Mouse (Mus musculus): Measurements from ENCODE around the gene Tapbp.

GRCm38 (mm10) chr17:33973572-33973971, 57.9 kb downstream of the Tapbp start:
- TF ChIP-seq POLR2A (IDR thresholded peaks at IDR 0.05; ENCODE audit: control insufficient read depth, low read depth, low read length) (no peak), CTCF (IDR thresholded peaks at IDR 0.05; ENCODE audit: control insufficient read depth, insufficient read depth, insufficient replicate concordance, low read depth, low read length) (no peak)
